Mouse (Mus musculus) CH12.LX (cell line): ENCODE results near the gene Kif5c. TPM values are rescaled to one million over a fixed set of nuclear protein-coding genes. Genes with fewer than 3 reads are reported as not detected.

Experiments
- DNase-seq: peaks from one replicate; pipeline ENCODE4 v3.0.0-alpha.2; 2013; ENCODE audit errors: extremely low read depth
- H3K27ac ChIP-seq: 2 replicates; pipeline ENCODE4 v1.5.1; 2012; ENCODE audit warnings: low read depth, mild to moderate bottlenecking, control low read depth, moderate library complexity; ENCODE audit not compliant: insufficient read depth
- H3K27me3 ChIP-seq: replicated peaks from 2 replicates; pipeline ENCODE3; 2012; ENCODE audit warnings: inconsistent platforms
- H3K36me3 ChIP-seq, 2 experiments: replicated peaks in 1 of 2; 2 replicates each; pipeline versions ENCODE3 to v1.6.1; 2012; ENCODE audit warnings: inconsistent platforms in 1 of 2, low read length in 1 of 2, mild to moderate bottlenecking in 1 of 2, mixed read lengths in 1 of 2, moderate library complexity in 1 of 2; ENCODE audit not compliant: control insufficient read depth in 1 of 2, insufficient read depth in 1 of 2
- H3K4me1 ChIP-seq, 2 experiments: 2 replicates each; pipeline ENCODE4 v1.6.1; 2012; ENCODE audit warnings: inconsistent platforms in 1 of 2, moderate library complexity in 1 of 2; ENCODE audit not compliant: insufficient read depth in 2 of 2, control insufficient read depth in 1 of 2
- H3K4me2 ChIP-seq: 2 replicates; pipeline ENCODE4 v1.6.1; 2012; ENCODE audit warnings: low read depth, mild to moderate bottlenecking, control low read depth; ENCODE audit not compliant: poor library complexity, insufficient read depth, severe bottlenecking
- H3K4me3 ChIP-seq, 3 experiments: fragments of 150-350 bp in 1 of 3; sonication (generic) in 1 of 3; replicated peaks in 1 of 3; 2 replicates each; pipeline versions ENCODE3 to v1.5.1; 2011 to 2012; ENCODE audit warnings: low read depth in 2 of 3, low read length in 2 of 3, mild to moderate bottlenecking in 2 of 3, moderate library complexity in 2 of 3, control low read depth in 1 of 3, improper control_type of control experiment in 1 of 3, inconsistent platforms in 1 of 3, mixed read lengths in 1 of 3; ENCODE audit not compliant: poor library complexity in 1 of 3
- H3K79me2 ChIP-seq: replicated peaks from 2 replicates; pipeline ENCODE4 v1.6.1; 2012; ENCODE audit warnings: mild to moderate bottlenecking, moderate library complexity; ENCODE audit not compliant: control insufficient read depth, poor library complexity, insufficient read depth, severe bottlenecking; ENCODE audit errors: extremely low read depth
- H3K9ac ChIP-seq: 2 replicates; pipeline ENCODE4 v1.6.1; 2012; ENCODE audit warnings: low read depth, mild to moderate bottlenecking, control low read depth, moderate library complexity; ENCODE audit not compliant: insufficient read depth
- H3K9me3 ChIP-seq: replicated peaks from 2 replicates; pipeline ENCODE3; 2012; ENCODE audit warnings: low read length, inconsistent platforms, mixed read lengths
- CHD2 ChIP-seq: IDR thresholded peaks from 2 replicates; pipeline ENCODE4 v1.6.1; 2011; ENCODE audit warnings: low read length, improper control_type of control experiment
- CTCF ChIP-seq, 2 experiments: IDR thresholded peaks in 1 of 2; conservative IDR thresholded peaks in 1 of 2; 2 replicates each; pipeline ENCODE4 v1.5.1; 2011 to 2012; ENCODE audit warnings: low read depth in 2 of 2, low read length in 2 of 2, improper control_type of control experiment in 1 of 2, inconsistent platforms in 1 of 2, mild to moderate bottlenecking in 1 of 2, moderate library complexity in 1 of 2
- E2F4 ChIP-seq: IDR thresholded peaks from 2 replicates; pipeline ENCODE4 v1.6.1; 2011; ENCODE audit warnings: low read depth, low read length, improper control_type of control experiment; ENCODE audit not compliant: insufficient replicate concordance
- ELF1 ChIP-seq: IDR thresholded peaks from 2 replicates; pipeline ENCODE4 v1.6.1; 2014; ENCODE audit warnings: low read depth, mild to moderate bottlenecking, inconsistent platforms, low read length, improper control_type of control experiment
- EP300 ChIP-seq: IDR thresholded peaks from 2 replicates; pipeline ENCODE4 v1.6.1; 2011; ENCODE audit warnings: low read length, improper control_type of control experiment
- ETS1 ChIP-seq: conservative IDR thresholded peaks from 2 replicates; pipeline ENCODE4 v1.6.1; 2012; ENCODE audit warnings: low read depth, mild to moderate bottlenecking, inconsistent platforms, low read length, improper control_type of control experiment, moderate library complexity
- GABPA ChIP-seq: IDR thresholded peaks from 2 replicates; pipeline ENCODE4 v1.6.1; 2012; ENCODE audit warnings: low read depth, low read length, improper control_type of control experiment, inconsistent platforms; ENCODE audit not compliant: insufficient replicate concordance
- HCFC1 ChIP-seq: IDR thresholded peaks from 2 replicates; pipeline ENCODE4 v1.6.1; 2012; ENCODE audit warnings: low read depth, mild to moderate bottlenecking, inconsistent platforms, low read length, improper control_type of control experiment
- IRF4 ChIP-seq: IDR thresholded peaks from 2 replicates; pipeline ENCODE4 v1.6.1; 2014; ENCODE audit warnings: low read depth, mild to moderate bottlenecking, inconsistent platforms, low read length, improper control_type of control experiment
- JUN ChIP-seq: IDR thresholded peaks from 2 replicates; pipeline ENCODE4 v1.6.1; 2011; ENCODE audit warnings: low read depth, mild to moderate bottlenecking, low read length, improper control_type of control experiment, moderate library complexity; ENCODE audit not compliant: insufficient read depth
- MAFK ChIP-seq: IDR thresholded peaks from 2 replicates; pipeline ENCODE4 v1.6.1; 2011; ENCODE audit warnings: low read length, improper control_type of control experiment; ENCODE audit not compliant: insufficient replicate concordance
- MAX ChIP-seq: IDR thresholded peaks from 2 replicates; pipeline ENCODE4 v1.6.1; 2011; ENCODE audit warnings: low read length, improper control_type of control experiment
- MAZ ChIP-seq: IDR thresholded peaks from 2 replicates; pipeline ENCODE4 v1.6.1; 2012; ENCODE audit warnings: low read depth, mild to moderate bottlenecking, inconsistent platforms, low read length, improper control_type of control experiment, moderate library complexity
- MEF2A ChIP-seq: IDR thresholded peaks from 2 replicates; pipeline ENCODE4 v1.6.1; 2014; ENCODE audit warnings: low read depth, mild to moderate bottlenecking, inconsistent platforms, low read length, improper control_type of control experiment, borderline replicate concordance
- MXI1 ChIP-seq: IDR thresholded peaks from 2 replicates; pipeline ENCODE4 v1.6.1; 2011; ENCODE audit warnings: mild to moderate bottlenecking, low read depth, low read length, improper control_type of control experiment
- NRF1 ChIP-seq: IDR thresholded peaks from 2 replicates; pipeline ENCODE4 v1.6.1; 2014; ENCODE audit warnings: low read depth, mild to moderate bottlenecking, inconsistent platforms, low read length, improper control_type of control experiment, moderate library complexity
- PAX5 ChIP-seq: IDR thresholded peaks from 2 replicates; pipeline ENCODE4 v1.6.1; 2012; ENCODE audit warnings: low read length, inconsistent platforms, mixed read lengths
- POLR2A ChIP-seq: IDR thresholded peaks from 2 replicates; pipeline ENCODE4 v1.6.1; 2011; ENCODE audit warnings: low read depth, mild to moderate bottlenecking, improper control_type of control experiment, low read length
- POLR2AphosphoS2 ChIP-seq: IDR thresholded peaks from 2 replicates; pipeline ENCODE4 v1.6.1; 2011; ENCODE audit warnings: low read depth, low read length, improper control_type of control experiment
- SIN3A ChIP-seq: IDR thresholded peaks from 2 replicates; pipeline ENCODE4 v1.6.1; 2012; ENCODE audit warnings: low read length, improper control_type of control experiment, inconsistent platforms
- USF1 ChIP-seq: IDR thresholded peaks from 2 replicates; pipeline ENCODE4 v1.6.1; 2014; ENCODE audit warnings: low read depth, mild to moderate bottlenecking, inconsistent platforms, low read length, improper control_type of control experiment
- USF2 ChIP-seq: conservative IDR thresholded peaks from 2 replicates; pipeline ENCODE4 v1.6.1; 2011; ENCODE audit warnings: low read depth, low read length, improper control_type of control experiment
- ZC3H11A ChIP-seq: IDR thresholded peaks from 2 replicates; pipeline ENCODE4 v1.6.1; 2012; ENCODE audit warnings: low read depth, mild to moderate bottlenecking, inconsistent platforms, low read length, improper control_type of control experiment
- ZKSCAN1 ChIP-seq: IDR thresholded peaks from 2 replicates; pipeline ENCODE4 v1.6.1; 2012; ENCODE audit warnings: low read depth, inconsistent platforms, low read length, improper control_type of control experiment, borderline replicate concordance
- dilution Hi-C: fragments of 300-500 bp; cut with MboI; formaldehyde crosslinking; loops from 2 replicates; pipeline ENCODE4 v1.14.3; 2020; ENCODE audit warnings: low sequenced_read_pairs; ENCODE audit not compliant: extremely low pct_unique_long_range_greater_than_20kb, extremely low pct_ligation_motif_present
- in situ Hi-C: fragments of 300-500 bp; cut with MboI; formaldehyde crosslinking; loops from 3 replicates; pipeline ENCODE4 v1.14.3; 2019; ENCODE audit warnings: low sequenced_read_pairs, low pct_ligation_motif_present, low pct_unique_long_range_greater_than_20kb, mixed read lengths
- polyA plus RNA-seq: library from polyadenylated mRNA; unstranded; fragments of >175 nt; gene quantifications from 2 replicates; pipeline ENCODE4 v1.2.1, GENCODE M21; 2012; ENCODE audit warnings: low read depth; ENCODE audit not compliant: insufficient read length
- total RNA-seq, 2 experiments: library from RNA; depleted of rRNA; stranded (reverse); fragments of 300-350 nt in 1 of 2; fragments of >200 nt in 1 of 2; gene quantifications; 2 replicates each; pipeline ENCODE4 v1.2.3; 2012 to 2014

Kif5c gene
- total and polyA plus RNA-seq, 3 experiments: 3.0 to 3.5 (median 3.1) TPM

- TF ChIP-seq GABPA: no peak
These were observed 115.1 kb downstream of the Kif5c start (continued) for GRCm38 (mm10) chr2:49734013-49734780.

GRCm38 (mm10) chr2:49735386-49735785 lies 116.3 kb downstream of the Kif5c start:
- Histone ChIP-seq H3K4me3 (no peak overlapping the region), H3K27ac (no peak overlapping the region), H3K79me2 (no peaks in the 10 kb centered on the region), H3K36me3 (no peaks in the 10 kb centered on the region), H3K27me3 (no peaks in the 10 kb centered on the region), H3K4me1 (peaks cover 9 to 25% of the 10 kb centered on the region in 2 experiments), H3K9ac (no peak overlapping the region), H3K9me3 (no peaks in the 10 kb centered on the region), H3K4me2 (no peak overlapping the region)
- in situ Hi-C loops (loop anchor here (25.0 kb wide), 1 partner anchor 823 kb away; no protein-coding TSS in a partner anchor), dilution Hi-C loops (no loop called here)
- no peak for DNase-seq
- TF ChIP-seq ETS1 (no peak), ELF1 (no peak), NRF1 (no peak), IRF4 (no peak), USF2 (no peak), EP300 (no peak), MAZ (no peak), MXI1 (no peak), ZKSCAN1 (no peak), CTCF (conservative IDR thresholded peaks at IDR 0.05 in 1 of 2, IDR thresholded peaks at IDR 0.05 in 1 of 2; ENCODE audit: low read depth in 2 of 2, low read length in 2 of 2) (no peak), ZC3H11A (no peak), USF1 (no peak), POLR2A (no peak), MAFK (no peak), MAX (no peak), SIN3A (no peak), MEF2A (no peak), JUN (no peak)

DNA sequence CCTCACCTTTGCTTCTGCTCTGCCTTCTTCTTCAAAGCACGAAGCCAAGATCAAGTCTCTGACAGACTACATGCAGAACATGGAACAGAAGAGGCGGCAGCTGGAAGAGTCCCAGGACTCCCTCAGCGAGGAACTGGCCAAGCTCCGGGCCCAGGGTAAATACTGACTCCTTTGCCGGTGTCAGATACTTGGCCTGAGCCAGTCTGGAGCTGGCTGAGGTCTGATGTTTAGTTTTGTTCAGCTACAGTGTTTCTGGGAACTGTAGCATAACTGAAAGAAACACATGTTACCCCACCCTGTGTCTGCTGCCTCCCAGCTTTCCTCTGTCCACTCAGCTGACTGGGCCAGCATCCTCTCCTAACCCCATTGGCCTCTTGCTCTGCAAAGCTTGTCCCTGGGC lies 119.9 kb downstream of the Kif5c start:
- no peaks in the 10 kb centered on the region for H3K79me2 ChIP-seq
- DNase-seq: no peak
- TF ChIP-seq POLR2A (no peak), CHD2 (no peak), HCFC1 (no peak), GABPA (no peak), JUN (no peak), ZC3H11A (no peak), CTCF (conservative IDR thresholded peaks at IDR 0.05 in 1 of 2, IDR thresholded peaks at IDR 0.05 in 1 of 2; ENCODE audit: low read depth in 2 of 2, low read length in 2 of 2) (no peak), EP300 (no peak), POLR2AphosphoS2 (no peak), MEF2A (no peak), E2F4 (no peak), PAX5 (no peak), MAZ (no peak)
- TF ChIP-seq, all 38 proteins: peak for 0
- Histone ChIP-seq H3K9ac (no peak overlapping the region), H3K4me3 (no peak overlapping the region), H3K4me1 (peaks cover 15 to 33% of the 10 kb centered on the region in 2 experiments), H3K36me3 (no peaks in the 10 kb centered on the region), H3K4me2 (no peak overlapping the region), H3K27me3 (no peaks in the 10 kb centered on the region), H3K9me3 (no peaks in the 10 kb centered on the region), H3K27ac (no peak overlapping the region)
- in situ Hi-C loops: loop anchor here (25.0 kb wide), 1 partner anchor 827 kb away; no protein-coding TSS in a partner anchor
- dilution Hi-C loops: no loop called here
